Mouse (Mus musculus) WW6 (cell line): Measurements from ENCODE around the gene Paxx.
"Not testable (repeated sequence)": the region's sequence is repeated elsewhere in the genome, so short reads cannot be mapped to it uniquely, and the experiment has no call there.

Experiments
- DNase-seq: peaks from one replicate; pipeline ENCODE4 v3.0.0-alpha.2; 2013; ENCODE audit warnings: low read depth, low spot score

Gene Paxx

DNA sequence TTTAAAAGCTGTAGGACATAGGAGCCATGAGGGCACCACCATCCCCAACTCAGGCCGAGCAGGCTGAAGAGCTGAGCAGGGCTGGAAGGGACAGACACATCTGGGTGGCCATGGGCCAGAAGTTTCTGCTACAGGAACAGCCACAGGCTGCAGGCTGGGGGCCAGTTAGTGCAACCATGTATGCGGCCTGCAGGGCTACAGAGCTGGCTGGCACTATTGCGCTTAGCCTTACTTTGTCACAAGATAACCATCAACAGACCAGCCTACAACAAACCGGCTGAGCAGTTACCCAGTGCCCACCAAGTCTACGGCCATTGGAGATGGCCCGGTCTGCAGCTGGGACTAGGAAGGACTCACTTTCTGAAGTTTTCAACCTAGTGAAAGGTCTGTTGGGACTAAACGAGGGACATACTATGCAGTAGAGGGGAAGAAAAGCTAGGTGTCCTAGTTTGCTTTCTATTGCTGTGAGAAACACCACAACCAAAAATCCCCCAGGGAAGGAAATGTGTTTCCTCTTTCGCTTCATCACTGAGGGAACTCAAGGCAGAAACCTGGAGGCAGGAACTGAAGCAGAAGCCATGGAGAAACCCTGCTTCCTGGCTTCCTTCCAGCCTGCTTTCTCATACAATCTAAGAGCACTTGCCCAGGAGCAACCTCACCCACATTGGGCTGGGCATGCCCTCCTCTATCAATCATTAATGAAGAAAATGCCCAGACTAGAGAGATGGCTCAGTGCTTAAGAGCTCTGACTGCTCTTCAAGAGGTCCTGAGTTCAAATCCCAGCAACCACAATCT is 9.8 kb downstream of the Paxx start:
- DNase-seq = no peak

DNA sequence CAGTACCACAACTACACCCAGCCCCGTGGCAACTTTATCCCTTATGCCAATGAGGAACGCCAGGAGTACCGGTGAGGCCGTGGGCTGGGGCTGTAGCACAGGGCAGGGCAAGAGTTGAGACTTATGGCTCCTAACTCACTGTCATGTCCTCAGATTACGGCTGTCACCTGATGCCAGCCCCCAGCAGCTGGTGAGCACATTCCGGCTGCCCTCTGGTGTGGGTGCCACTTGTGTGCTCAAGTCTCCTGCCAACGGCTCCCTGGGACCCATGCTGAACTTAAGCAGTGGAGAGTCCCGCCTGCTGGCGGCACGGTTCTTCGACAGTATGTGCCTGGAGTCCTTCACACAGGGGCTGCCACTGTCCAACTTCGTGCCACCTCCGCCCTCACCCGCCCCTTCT is 18.2 kb downstream of the Paxx start:
- no peak for DNase-seq

- no peak for DNase-seq
These were observed 19.8 kb downstream of the Paxx start for GRCm38 (mm10) chr2:25441067-25441466.

- DNase-seq = no peak
These were observed 24.5 kb downstream of the Paxx start for GRCm38 (mm10) chr2:25436286-25436820.

DNA sequence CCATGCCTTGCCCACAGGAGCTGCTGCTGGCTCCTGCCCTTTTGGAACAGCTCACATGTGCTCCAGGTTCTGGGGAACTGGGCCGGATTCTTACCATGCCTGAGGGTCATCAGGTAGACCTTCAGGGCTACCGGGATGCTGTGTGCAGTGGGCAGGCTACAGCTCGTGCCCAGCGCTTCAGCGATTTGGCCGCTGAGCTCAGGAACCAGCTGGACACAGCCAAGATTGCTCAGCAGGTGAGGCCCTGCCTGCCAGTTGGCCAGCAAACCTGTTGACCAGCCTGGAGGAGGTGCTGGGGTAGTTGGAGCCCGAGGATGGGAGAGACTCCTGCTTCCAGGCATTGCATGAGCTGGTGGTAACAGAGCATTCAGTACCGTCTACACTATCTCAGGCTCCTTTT is 26.6 kb downstream of the Paxx start:
- no peak for DNase-seq

DNA sequence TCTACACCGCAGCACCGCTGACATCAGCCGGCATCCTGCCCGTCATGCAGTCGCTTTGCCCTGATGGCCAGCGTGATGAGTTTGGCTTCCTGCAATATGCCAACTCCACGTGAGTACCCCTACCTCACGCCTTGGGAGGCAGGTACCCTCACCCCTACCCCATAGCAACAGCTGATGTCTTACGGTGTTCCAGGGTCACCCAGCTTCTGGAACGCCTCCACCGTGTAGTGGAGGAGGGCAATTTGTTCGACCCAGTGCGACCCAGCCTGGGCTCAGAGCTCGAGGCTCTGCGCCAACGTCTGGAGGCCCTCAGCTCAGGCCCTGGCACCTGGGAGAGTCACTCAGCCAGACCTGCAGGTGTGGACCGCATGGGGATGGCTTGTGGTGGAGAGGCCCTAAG is 27.8 kb downstream of the Paxx start:
- DNase-seq = no peak

DNA sequence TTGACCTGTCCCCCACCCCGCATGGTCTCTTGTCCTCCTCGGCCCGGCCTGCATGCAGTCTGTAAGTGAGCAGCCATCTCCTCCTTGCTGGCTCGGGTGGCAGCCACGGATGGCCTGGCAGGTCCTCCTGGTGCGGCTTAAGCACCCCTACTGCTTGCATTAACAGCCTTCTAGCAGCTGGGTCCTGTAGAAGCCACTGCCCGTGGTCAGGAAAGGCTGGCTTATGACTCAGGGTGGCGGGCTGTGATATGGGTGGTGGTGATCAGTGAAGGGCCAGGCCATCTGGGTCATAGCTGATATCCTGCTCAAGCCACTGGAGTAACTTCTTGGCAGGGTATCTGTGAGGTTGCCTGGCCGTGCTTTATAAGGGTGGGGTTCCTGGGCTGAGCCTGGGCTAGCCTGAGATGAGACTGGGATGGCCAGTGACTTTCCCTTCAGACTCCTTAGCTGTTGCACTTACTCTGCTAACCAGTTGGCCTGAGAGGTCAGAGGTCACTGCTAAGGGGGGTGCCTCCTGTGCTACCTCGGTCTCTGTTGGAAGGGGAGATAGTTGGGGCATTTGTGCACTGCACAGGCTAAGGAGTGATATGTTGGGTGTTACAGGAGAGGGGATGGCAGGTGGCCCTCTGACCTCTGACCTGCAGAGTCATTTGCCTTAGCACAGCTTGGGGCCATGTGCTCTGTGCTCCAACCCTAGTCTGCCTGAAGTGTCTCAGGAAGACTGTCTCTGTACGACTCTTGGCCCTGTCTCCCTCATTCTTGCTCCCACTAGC is 28.4 kb downstream of the Paxx start:
- DNase-seq = no peak

GRCm38 (mm10) chr2:25431308-25431855 is 29.5 kb downstream of the Paxx start:
- no peak for DNase-seq

DNA sequence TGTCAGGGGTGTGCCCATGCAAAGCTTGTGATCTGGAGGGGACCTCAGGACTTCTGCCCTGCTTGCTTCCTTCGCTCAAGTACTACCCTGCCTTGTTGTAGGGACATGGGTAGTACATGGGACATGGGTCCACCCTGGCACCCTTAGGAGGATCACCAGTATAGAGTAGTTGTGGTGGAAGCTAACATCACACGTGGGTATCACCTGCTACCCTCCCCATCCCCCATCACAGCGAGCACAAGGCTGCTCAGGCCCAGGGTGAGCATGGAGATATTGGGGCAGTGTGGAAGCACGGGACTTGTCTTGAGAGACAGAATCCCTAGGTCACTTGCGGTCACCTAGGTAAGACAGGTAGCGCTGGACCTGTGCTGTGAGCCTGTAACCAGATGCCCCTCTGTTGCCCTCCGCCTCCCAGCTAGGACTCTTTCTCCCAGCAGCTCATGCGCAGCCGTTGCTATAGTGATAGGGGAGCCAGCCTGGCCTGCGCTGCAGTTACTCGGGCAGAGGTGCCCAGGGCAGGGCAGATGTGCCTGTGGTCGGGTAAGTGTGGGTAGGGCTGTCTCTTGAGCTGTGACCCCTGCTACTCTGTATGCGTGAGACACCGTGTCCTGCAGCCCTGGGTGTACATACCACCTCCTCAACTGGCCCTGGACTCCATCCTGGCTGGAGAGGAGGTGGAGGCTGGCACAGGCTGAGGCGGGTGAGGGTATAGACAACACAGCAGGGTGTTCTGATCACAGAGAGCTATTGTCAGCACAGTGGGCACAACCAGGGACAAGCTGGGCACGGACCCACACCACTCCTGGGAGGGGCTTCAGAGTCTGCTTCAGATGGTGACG is 30.3 kb downstream of the Paxx start:
- DNase-seq = no peak

- no peak for DNase-seq
These were observed 31.3 kb downstream of the Paxx start for GRCm38 (mm10) chr2:25429435-25430180.

DNA sequence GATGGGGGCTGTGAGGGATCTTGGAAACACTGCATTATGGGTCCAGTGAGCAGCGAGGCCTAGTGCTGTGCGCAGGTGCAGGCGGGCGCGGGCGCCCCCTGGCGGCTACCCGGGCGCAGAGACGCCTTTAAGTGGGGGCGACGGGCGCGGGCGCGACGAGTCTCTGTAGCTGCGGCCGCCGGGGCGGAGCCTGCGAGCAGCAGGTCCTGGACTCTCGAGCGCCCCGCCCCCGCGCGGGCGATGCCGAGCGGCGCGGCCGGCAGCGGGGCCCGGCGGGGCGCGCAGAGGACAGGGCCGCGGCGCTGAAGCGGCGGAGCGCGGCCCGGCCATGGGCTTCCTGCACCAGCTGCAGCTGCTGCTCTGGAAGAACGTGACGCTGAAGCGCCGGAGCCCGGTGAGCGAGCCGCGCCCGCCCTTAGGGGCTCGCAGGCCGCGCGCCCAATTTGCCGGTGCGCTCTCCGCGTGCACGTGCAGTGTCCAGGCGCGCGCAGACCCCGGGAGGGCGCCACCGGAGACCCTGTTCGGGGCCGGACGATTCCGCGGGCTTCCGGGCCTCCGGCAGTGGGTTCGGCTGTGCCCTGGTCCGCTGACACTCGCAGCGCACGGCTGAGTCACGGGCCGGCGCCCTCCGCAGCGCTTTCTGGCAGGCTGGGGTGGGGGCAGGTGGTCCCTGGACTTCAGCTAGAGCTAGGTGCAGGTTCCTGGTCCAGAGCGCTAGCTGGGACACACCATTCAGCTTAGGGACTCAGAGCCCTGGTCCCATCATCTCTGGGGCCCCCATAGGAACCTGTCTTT is 32.3 kb downstream of the Paxx start, which contains the start of gene Abca2:
TSS of gene Abca2 (plus strand) at position 262 of the 795 bp plus-strand sequence.
- DNase-seq = peak; percentile 77

DNA sequence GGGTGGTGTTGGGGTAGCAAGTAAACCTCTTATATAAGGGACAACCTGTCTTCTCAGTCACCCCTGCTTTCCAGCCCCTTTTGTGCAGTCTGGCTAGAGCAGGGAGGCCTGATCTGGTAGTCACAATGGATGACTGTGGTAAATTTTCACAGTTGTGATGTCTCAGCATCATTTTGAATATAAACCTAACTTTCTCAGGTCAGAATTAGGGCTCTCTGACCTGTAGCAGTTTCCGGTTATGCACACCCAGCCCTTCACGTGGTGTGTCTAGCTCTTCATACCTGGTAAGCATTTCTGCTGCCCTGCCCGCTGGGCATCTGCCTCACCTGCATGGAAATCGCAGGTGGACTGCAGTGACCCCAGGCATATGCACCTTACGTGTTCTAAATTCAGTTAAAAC is 33.6 kb downstream of the Paxx start:
- no peak for DNase-seq

- DNase-seq = peak; percentile 49
These were observed 34.1 kb downstream of the Paxx start for GRCm38 (mm10) chr2:25426721-25427191.

- DNase-seq = no peak
These were observed 35.4 kb downstream of the Paxx start for GRCm38 (mm10) chr2:25425481-25425880.

DNA sequence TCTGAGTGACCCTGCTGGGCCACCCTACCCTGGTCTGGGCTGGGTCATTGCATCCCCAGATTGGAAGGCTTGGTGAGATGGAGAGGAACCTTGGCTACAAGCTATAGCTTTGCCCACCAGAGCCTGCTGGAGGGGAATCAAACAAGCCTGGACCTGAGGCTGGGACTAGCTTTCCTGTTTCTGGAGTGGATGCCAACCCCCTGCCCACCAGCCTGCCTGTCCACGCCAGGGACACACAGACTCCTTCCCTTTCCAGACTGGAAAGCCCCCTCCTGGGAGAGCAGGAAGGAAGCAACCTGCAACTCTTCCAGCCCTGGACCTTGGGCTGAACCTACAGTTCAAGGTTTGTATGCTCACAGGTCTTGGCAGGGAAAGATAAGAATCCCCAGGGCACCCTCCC is 37.3 kb downstream of the Paxx start:
- DNase-seq = no peak

- DNase-seq = no peak
These were observed 38.1 kb downstream of the Paxx start, which contains the start of gene Fut7 for GRCm38 (mm10) chr2:25422587-25423410. Gene Fut7, plus strand, starts transcription at chr2:25423267.

DNA sequence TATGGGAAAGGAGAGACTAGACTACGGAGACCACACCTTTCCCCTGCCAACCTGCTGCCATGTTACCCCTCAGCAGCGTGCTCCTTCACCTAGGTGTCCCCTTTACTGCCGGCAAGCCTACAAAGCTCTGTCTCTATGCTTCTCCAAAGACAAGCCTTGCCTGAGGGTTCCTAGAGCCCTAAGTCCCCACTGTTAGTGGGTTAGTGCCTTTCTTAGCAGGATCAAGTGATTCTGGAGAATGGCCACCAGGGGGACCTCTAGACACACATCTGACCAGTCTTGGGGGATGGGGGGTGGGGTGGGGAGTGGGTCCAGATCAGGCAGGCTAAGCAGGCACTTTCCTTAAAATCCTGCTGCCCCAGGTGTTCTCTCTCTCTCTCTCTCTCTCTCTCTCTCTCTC is 39.0 kb downstream of the Paxx start:
- DNase-seq = peak; percentile 59

DNA sequence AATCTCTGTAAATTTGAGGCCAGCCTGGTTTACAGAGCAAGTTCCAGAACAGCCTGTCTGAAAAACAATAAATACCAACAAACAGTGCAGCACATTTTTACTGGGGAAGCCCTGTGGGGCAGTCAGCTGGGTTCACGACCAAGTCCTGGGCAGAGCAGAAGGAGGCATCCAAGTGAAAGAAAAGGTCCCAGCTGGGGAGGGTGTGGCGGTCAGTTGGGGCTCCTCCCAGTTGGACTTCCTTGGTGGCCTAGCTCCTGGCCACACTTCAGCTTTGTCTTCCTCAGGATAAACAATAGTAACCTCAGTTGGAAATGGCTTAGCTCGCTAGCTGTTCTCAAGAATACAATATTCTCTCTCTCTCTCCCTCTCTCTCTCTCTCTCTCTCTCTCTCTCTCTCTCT is 43.5 kb downstream of the Paxx start:
- no peak for DNase-seq

DNA sequence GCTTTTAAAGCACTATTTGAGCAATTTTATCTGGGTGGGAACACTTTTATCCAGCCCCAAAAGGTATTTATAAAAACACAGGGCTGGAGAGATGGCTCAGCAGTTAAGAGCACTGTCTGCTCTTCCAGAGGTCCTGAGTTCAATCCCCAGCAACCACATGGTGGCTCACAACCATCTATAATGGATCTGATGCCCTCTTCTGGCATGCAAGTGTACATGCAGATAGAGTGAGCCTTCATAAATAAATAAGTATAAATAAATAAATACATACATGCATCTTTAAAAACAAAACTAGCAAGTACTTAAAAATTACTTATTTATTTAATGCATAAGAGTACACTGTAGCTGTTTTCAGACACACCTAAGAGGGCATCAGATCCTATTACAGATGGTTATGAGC is 47.5 kb downstream of the Paxx start:
- not testable (repeated sequence) for DNase-seq
